Mouse (Mus musculus): Measurements from ENCODE around the gene Map3k14. TPM values are rescaled to one million over a fixed set of nuclear protein-coding genes. Genes with fewer than 3 reads are reported as not detected.

Gene Map3k14
- polyA plus RNA-seq, 1 experiment from 2014 or later, result 3.3 TPM

- WGBS, result 42% methylated on average over 2 of the region's 2 CpGs
- DNase-seq (ENCODE audit: low spot score), result peak; percentile 62
Observed at GRCm38 (mm10) chr11:103184891-103185290, 82.4 kb downstream of the Map3k14 start.

GRCm38 (mm10) chr11:103181911-103182310, 85.4 kb downstream of the Map3k14 start:
- ATAC-seq (ENCODE audit: low FRiP score), result no peak
- H3K9ac ChIP-seq (ENCODE audit: low read depth, low read length), result no peak overlapping the region
- no peaks in the 10 kb centered on the region for H3K9me3 ChIP-seq (ENCODE audit: control insufficient read depth, low read length)
- no peaks in the 10 kb centered on the region for H3K27me3 ChIP-seq (ENCODE audit: control insufficient read depth, insufficient read depth, low read length)
- H3K27ac ChIP-seq (ENCODE audit: low read depth, low read length), result no peak overlapping the region
- no peaks in the 10 kb centered on the region for H3K4me1 ChIP-seq (replicated peaks; ENCODE audit: control insufficient read depth, insufficient read depth, low read length)
- no peaks in the 10 kb centered on the region for H3K36me3 ChIP-seq (ENCODE audit: control insufficient read depth, insufficient read depth, low read length)
- DNase-seq (ENCODE audit: low spot score), result no peak
- 75% methylated on average over 3 of the region's 3 CpGs for WGBS
- no peak overlapping the region for H3K4me3 ChIP-seq (ENCODE audit: low read depth, low read length)
- no peak overlapping the region for H3K4me2 ChIP-seq (replicated peaks; ENCODE audit: low read depth, low read length)

More at GRCm38 (mm10) chr11:103184891-103185290, 82.4 kb downstream of the Map3k14 start:
- no peak overlapping the region for H3K9ac ChIP-seq (ENCODE audit: low read depth, low read length)
- no peaks in the 10 kb centered on the region for H3K9me3 ChIP-seq (ENCODE audit: control insufficient read depth, low read length)
- no peak overlapping the region for H3K27ac ChIP-seq (ENCODE audit: low read depth, low read length)
- H3K27me3 ChIP-seq (ENCODE audit: control insufficient read depth, insufficient read depth, low read length), result no peaks in the 10 kb centered on the region
- no peaks in the 10 kb centered on the region for H3K4me1 ChIP-seq (replicated peaks; ENCODE audit: control insufficient read depth, insufficient read depth, low read length)
- H3K36me3 ChIP-seq (ENCODE audit: control insufficient read depth, insufficient read depth, low read length), result no peaks in the 10 kb centered on the region
- H3K4me3 ChIP-seq (ENCODE audit: low read depth, low read length), result no peak overlapping the region
- H3K4me2 ChIP-seq (replicated peaks; ENCODE audit: low read depth, low read length), result no peak overlapping the region
- ATAC-seq (ENCODE audit: low FRiP score), result no peak

GRCm38 (mm10) chr11:103181349-103181748, 85.9 kb downstream of the Map3k14 start:
- WGBS, result 73% methylated on average over 9 of the region's 9 CpGs
- Histone ChIP-seq H3K9ac (ENCODE audit: low read depth, low read length) (no peak overlapping the region), H3K4me1 (replicated peaks; ENCODE audit: control insufficient read depth, insufficient read depth, low read length) (no peaks in the 10 kb centered on the region), H3K27ac (ENCODE audit: low read depth, low read length) (no peak overlapping the region), H3K36me3 (ENCODE audit: control insufficient read depth, insufficient read depth, low read length) (no peaks in the 10 kb centered on the region), H3K27me3 (ENCODE audit: control insufficient read depth, insufficient read depth, low read length) (no peaks in the 10 kb centered on the region), H3K9me3 (ENCODE audit: control insufficient read depth, low read length) (no peaks in the 10 kb centered on the region), H3K4me2 (replicated peaks; ENCODE audit: low read depth, low read length) (no peak overlapping the region), H3K4me3 (ENCODE audit: low read depth, low read length) (no peak overlapping the region)
- ATAC-seq (ENCODE audit: low FRiP score), result no peak
- no peak for DNase-seq (ENCODE audit: low spot score)

- WGBS, result 71% methylated on average over 1 of the region's 1 CpGs
- Histone ChIP-seq H3K27ac (ENCODE audit: low read depth, low read length) (no peak overlapping the region), H3K9ac (ENCODE audit: low read depth, low read length) (no peak overlapping the region), H3K27me3 (ENCODE audit: control insufficient read depth, insufficient read depth, low read length) (no peaks in the 10 kb centered on the region), H3K4me3 (ENCODE audit: low read depth, low read length) (no peak overlapping the region), H3K9me3 (ENCODE audit: control insufficient read depth, low read length) (no peaks in the 10 kb centered on the region), H3K4me1 (replicated peaks; ENCODE audit: control insufficient read depth, insufficient read depth, low read length) (no peaks in the 10 kb centered on the region), H3K4me2 (replicated peaks; ENCODE audit: low read depth, low read length) (no peak overlapping the region), H3K36me3 (ENCODE audit: control insufficient read depth, insufficient read depth, low read length) (no peaks in the 10 kb centered on the region)
- ATAC-seq (ENCODE audit: low FRiP score) (no peak), DNase-seq (ENCODE audit: low spot score) (no peak)
Observed at GRCm38 (mm10) chr11:103180426-103180825, 86.8 kb downstream of the Map3k14 start.

- DNase-seq (ENCODE audit: low spot score) (no peak), ATAC-seq (ENCODE audit: low FRiP score) (no peak)
- H3K9ac ChIP-seq (ENCODE audit: low read depth, low read length), result no peak overlapping the region
- no peaks in the 10 kb centered on the region for H3K9me3 ChIP-seq (ENCODE audit: control insufficient read depth, low read length)
- H3K27me3 ChIP-seq (ENCODE audit: control insufficient read depth, insufficient read depth, low read length), result no peaks in the 10 kb centered on the region
- H3K36me3 ChIP-seq (ENCODE audit: control insufficient read depth, insufficient read depth, low read length), result no peaks in the 10 kb centered on the region
- no peaks in the 10 kb centered on the region for H3K4me1 ChIP-seq (replicated peaks; ENCODE audit: control insufficient read depth, insufficient read depth, low read length)
- no peak overlapping the region for H3K4me2 ChIP-seq (replicated peaks; ENCODE audit: low read depth, low read length)
- no peak overlapping the region for H3K27ac ChIP-seq (ENCODE audit: low read depth, low read length)
- no peak overlapping the region for H3K4me3 ChIP-seq (ENCODE audit: low read depth, low read length)
- 88% methylated on average over 8 of the region's 8 CpGs for WGBS
Observed at GRCm38 (mm10) chr11:103178748-103179147, 88.5 kb downstream of the Map3k14 start.

GRCm38 (mm10) chr11:103177815-103178485, 89.3 kb downstream of the Map3k14 start:
- 84% methylated on average over 15 of the region's 15 CpGs for WGBS
- Histone ChIP-seq H3K4me3 (ENCODE audit: low read depth, low read length) (no peak overlapping the region), H3K4me2 (replicated peaks; ENCODE audit: low read depth, low read length) (no peak overlapping the region), H3K27ac (ENCODE audit: low read depth, low read length) (no peak overlapping the region), H3K27me3 (ENCODE audit: control insufficient read depth, insufficient read depth, low read length) (peaks cover 2% of the 10 kb centered on the region), H3K9ac (ENCODE audit: low read depth, low read length) (no peak overlapping the region), H3K4me1 (replicated peaks; ENCODE audit: control insufficient read depth, insufficient read depth, low read length) (no peaks in the 10 kb centered on the region), H3K9me3 (ENCODE audit: control insufficient read depth, low read length) (no peaks in the 10 kb centered on the region), H3K36me3 (ENCODE audit: control insufficient read depth, insufficient read depth, low read length) (no peaks in the 10 kb centered on the region)
- DNase-seq (ENCODE audit: low spot score) (no peak), ATAC-seq (ENCODE audit: low FRiP score) (no peak)

- H3K9me3 ChIP-seq (ENCODE audit: control insufficient read depth, low read length), result no peaks in the 10 kb centered on the region
- DNase-seq (ENCODE audit: low spot score) (no peak), ATAC-seq (ENCODE audit: low FRiP score) (no peak)
- no peak overlapping the region for H3K4me2 ChIP-seq (replicated peaks; ENCODE audit: low read depth, low read length)
- no peak overlapping the region for H3K4me3 ChIP-seq (ENCODE audit: low read depth, low read length)
- H3K27me3 ChIP-seq (ENCODE audit: control insufficient read depth, insufficient read depth, low read length), result peaks cover 10% of the 10 kb centered on the region
- no peaks in the 10 kb centered on the region for H3K36me3 ChIP-seq (ENCODE audit: control insufficient read depth, insufficient read depth, low read length)
- no peak overlapping the region for H3K9ac ChIP-seq (ENCODE audit: low read depth, low read length)
- H3K27ac ChIP-seq (ENCODE audit: low read depth, low read length), result no peak overlapping the region
- WGBS, result 79% methylated on average over 5 of the region's 5 CpGs
- no peaks in the 10 kb centered on the region for H3K4me1 ChIP-seq (replicated peaks; ENCODE audit: control insufficient read depth, insufficient read depth, low read length)
Observed at GRCm38 (mm10) chr11:103177216-103177615, 90.1 kb downstream of the Map3k14 start.

GRCm38 (mm10) chr11:103176510-103176909, 90.8 kb downstream of the Map3k14 start:
- 100% methylated on average over 1 of the region's 1 CpGs for WGBS

GRCm38 (mm10) chr11:103175688-103176442, 91.4 kb downstream of the Map3k14 start:
- 75% methylated on average over 14 of the region's 14 CpGs for WGBS
- no peak overlapping the region for H3K9ac ChIP-seq (ENCODE audit: low read depth, low read length)
- no peak for ATAC-seq (ENCODE audit: low FRiP score)

More at GRCm38 (mm10) chr11:103176510-103176909, 90.8 kb downstream of the Map3k14 start:
- Histone ChIP-seq H3K4me2 (replicated peaks; ENCODE audit: low read depth, low read length) (no peak overlapping the region), H3K9ac (ENCODE audit: low read depth, low read length) (no peak overlapping the region), H3K36me3 (ENCODE audit: control insufficient read depth, insufficient read depth, low read length) (no peaks in the 10 kb centered on the region), H3K27ac (ENCODE audit: low read depth, low read length) (no peak overlapping the region), H3K27me3 (ENCODE audit: control insufficient read depth, insufficient read depth, low read length) (peaks cover 17% of the 10 kb centered on the region), H3K4me3 (ENCODE audit: low read depth, low read length) (no peak overlapping the region), H3K4me1 (replicated peaks; ENCODE audit: control insufficient read depth, insufficient read depth, low read length) (no peaks in the 10 kb centered on the region), H3K9me3 (ENCODE audit: control insufficient read depth, low read length) (no peaks in the 10 kb centered on the region)
- no peak for ATAC-seq (ENCODE audit: low FRiP score)
- DNase-seq (ENCODE audit: low spot score), result no peak

More at GRCm38 (mm10) chr11:103175688-103176442, 91.4 kb downstream of the Map3k14 start:
- H3K27ac ChIP-seq (ENCODE audit: low read depth, low read length), result no peak overlapping the region
- peaks cover 23% of the 10 kb centered on the region for H3K27me3 ChIP-seq (ENCODE audit: control insufficient read depth, insufficient read depth, low read length)
- DNase-seq (ENCODE audit: low spot score), result no peak
- H3K36me3 ChIP-seq (ENCODE audit: control insufficient read depth, insufficient read depth, low read length), result no peaks in the 10 kb centered on the region
- no peak overlapping the region for H3K4me3 ChIP-seq (ENCODE audit: low read depth, low read length)
- H3K4me1 ChIP-seq (replicated peaks; ENCODE audit: control insufficient read depth, insufficient read depth, low read length), result no peaks in the 10 kb centered on the region
- H3K9me3 ChIP-seq (ENCODE audit: control insufficient read depth, low read length), result no peaks in the 10 kb centered on the region
- H3K4me2 ChIP-seq (replicated peaks; ENCODE audit: low read depth, low read length), result no peak overlapping the region

Data from hindbrain, embryonic 11.5 days (tissue).